Mouse (Mus musculus) MEL (cell line): ENCODE data around the gene Gm6793. TPM values are rescaled to one million over a fixed set of nuclear protein-coding genes. Genes with fewer than 3 reads are reported as not detected.

Source experiments
- DNase-seq: peaks from one replicate; pipeline ENCODE4 v3.0.0; 2011; ENCODE audit warnings: low read depth, low spot score
- H3K27ac ChIP-seq: 2 replicates; pipeline ENCODE4 v1.5.1; 2012; ENCODE audit warnings: low read depth, mild to moderate bottlenecking, control low read depth, low read length, moderate library complexity; ENCODE audit not compliant: control insufficient read depth
- H3K27me3 ChIP-seq, 2 experiments: fragments of 150-350 bp in 1 of 2; sonication (generic) in 1 of 2; 2 replicates each; pipeline ENCODE4 v1.6.1; 2012; ENCODE audit warnings: low read length in 2 of 2, mild to moderate bottlenecking in 2 of 2, improper control_type of control experiment in 1 of 2, moderate library complexity in 1 of 2; ENCODE audit not compliant: insufficient read depth in 2 of 2, control insufficient read depth in 1 of 2
- H3K36me3 ChIP-seq, 2 experiments: 2 replicates each; pipeline ENCODE4 v1.6.1; 2012 to 2014; ENCODE audit warnings: low read length in 2 of 2, improper control_type of control experiment in 1 of 2, inconsistent platforms in 1 of 2, mild to moderate bottlenecking in 1 of 2; ENCODE audit not compliant: insufficient read depth in 2 of 2, control insufficient read depth in 1 of 2
- H3K4me1 ChIP-seq, 2 experiments: fragments of 150-350 bp in 1 of 2; sonication (generic) in 1 of 2; 2 replicates each; pipeline ENCODE4 v1.6.1; 2012; ENCODE audit warnings: low read length in 2 of 2, improper control_type of control experiment in 1 of 2, mild to moderate bottlenecking in 1 of 2; ENCODE audit not compliant: insufficient read depth in 2 of 2, control insufficient read depth in 1 of 2
- H3K4me3 ChIP-seq, 2 experiments: fragments of 150-350 bp in 1 of 2; sonication (generic) in 1 of 2; 2 replicates each; pipeline ENCODE4 v1.5.1; 2012; ENCODE audit warnings: low read depth in 2 of 2, low read length in 2 of 2, mild to moderate bottlenecking in 2 of 2, moderate library complexity in 2 of 2, control low read depth in 1 of 2, improper control_type of control experiment in 1 of 2; ENCODE audit not compliant: control insufficient read depth in 1 of 2, insufficient read depth in 1 of 2
- H3K79me2 ChIP-seq: 2 replicates; pipeline ENCODE4 v1.6.1; 2012; ENCODE audit warnings: mild to moderate bottlenecking, low read length, moderate library complexity; ENCODE audit not compliant: control insufficient read depth, poor library complexity, insufficient read depth
- H3K9ac ChIP-seq: 2 replicates; pipeline ENCODE4 v1.6.1; 2012; ENCODE audit warnings: low read depth, mild to moderate bottlenecking, control low read depth, low read length, moderate library complexity; ENCODE audit not compliant: control insufficient read depth, poor library complexity, severe bottlenecking
- H3K9me3 ChIP-seq: fragments of 150-350 bp; sonication (generic); replicated peaks from 2 replicates; pipeline ENCODE4 v1.6.1; 2012; ENCODE audit warnings: mild to moderate bottlenecking, low read length, improper control_type of control experiment, moderate library complexity; ENCODE audit not compliant: insufficient read depth
- CHD1 ChIP-seq: IDR thresholded peaks from 2 replicates; pipeline ENCODE4 v1.6.1; 2012; ENCODE audit warnings: low read depth, mild to moderate bottlenecking, inconsistent platforms, low read length, improper control_type of control experiment
- E2F4 ChIP-seq: IDR thresholded peaks from 2 replicates; pipeline ENCODE4 v1.6.1; 2011; ENCODE audit warnings: low read depth, low read length, improper control_type of control experiment, borderline replicate concordance
- ETS1 ChIP-seq: IDR thresholded peaks from 2 replicates; pipeline ENCODE4 v1.6.1; 2012; ENCODE audit warnings: low read depth, mild to moderate bottlenecking, inconsistent platforms, low read length, improper control_type of control experiment, moderate library complexity
- KAT2A ChIP-seq: conservative IDR thresholded peaks from 2 replicates; pipeline ENCODE4 v1.6.1; 2012; ENCODE audit warnings: low read depth, low read length, improper control_type of control experiment, inconsistent platforms
- NRF1 ChIP-seq: IDR thresholded peaks from 2 replicates; pipeline ENCODE4 v1.6.1; 2014; ENCODE audit warnings: low read depth, mild to moderate bottlenecking, inconsistent platforms, low read length, improper control_type of control experiment, moderate library complexity; ENCODE audit not compliant: poor library complexity, insufficient read depth, severe bottlenecking
- SMC3 ChIP-seq: IDR thresholded peaks from 2 replicates; pipeline ENCODE4 v1.6.1; 2011; ENCODE audit warnings: low read depth, low read length, improper control_type of control experiment
- TAL1 ChIP-seq: IDR thresholded peaks from 2 replicates; pipeline ENCODE4 v1.6.1; 2012; ENCODE audit warnings: mild to moderate bottlenecking, inconsistent platforms, low read length, moderate library complexity, mixed read lengths
- TBP ChIP-seq: IDR thresholded peaks from 2 replicates; pipeline ENCODE4 v1.8.0; 2011; ENCODE audit warnings: low read depth, low read length, improper control_type of control experiment
- UBTF ChIP-seq: IDR thresholded peaks from 2 replicates; pipeline ENCODE4 v1.6.1; 2012; ENCODE audit warnings: low read depth, mild to moderate bottlenecking, inconsistent platforms, low read length, improper control_type of control experiment, moderate library complexity, borderline replicate concordance; ENCODE audit not compliant: insufficient read depth
- USF1 ChIP-seq: IDR thresholded peaks from 2 replicates; pipeline ENCODE4 v1.6.1; 2014; ENCODE audit warnings: low read depth, mild to moderate bottlenecking, inconsistent platforms, low read length, improper control_type of control experiment, moderate library complexity
- ZKSCAN1 ChIP-seq: IDR thresholded peaks from 2 replicates; pipeline ENCODE4 v1.6.1; 2012; ENCODE audit warnings: low read depth, mild to moderate bottlenecking, inconsistent platforms, low read length, improper control_type of control experiment, moderate library complexity
- polyA plus RNA-seq, 2 experiments: library from polyadenylated mRNA; stranded (reverse) in 1 of 2; unstranded in 1 of 2; fragments of >175 nt in 1 of 2; fragments of >200 nt in 1 of 2; gene quantifications; 2 replicates each; pipeline versions ENCODE4 v1.2.1 to v1.2.4; 2012; ENCODE audit warnings: low replicate concordance in 2 of 2, low read depth in 1 of 2; ENCODE audit not compliant: insufficient read length in 2 of 2, insufficient read depth in 1 of 2, missing spikeins in 1 of 2
- total RNA-seq: library from RNA; depleted of rRNA; stranded (reverse); fragments of 300-350 nt; gene quantifications from 2 replicates; pipeline ENCODE4 v1.2.3, GENCODE M21; 2012

Gene Gm6793
- total and polyA plus RNA-seq, 3 experiments = 0.19 to 0.46 TPM; not detected in 1

DNA sequence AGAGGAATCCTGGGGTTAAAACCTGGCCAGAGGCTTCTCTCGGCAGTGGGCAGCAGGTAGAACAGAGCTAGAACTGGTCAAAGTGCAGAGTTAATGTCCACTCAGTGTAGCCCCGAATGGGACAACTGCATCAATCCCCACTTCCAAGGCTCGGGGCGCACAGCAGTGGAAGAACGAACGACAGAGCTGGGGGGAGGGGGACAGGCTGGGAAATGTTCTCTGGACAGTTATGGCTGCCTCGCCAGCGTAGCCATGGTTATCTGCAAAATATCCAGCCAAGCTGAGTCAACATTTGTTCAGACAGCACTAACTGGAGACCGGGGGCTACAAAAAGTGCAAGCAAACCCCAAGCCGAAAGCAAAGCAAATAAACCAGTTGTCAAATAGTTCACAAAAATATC lies 36.7 kb downstream of the Gm6793 start:
- no peaks in the 10 kb centered on the region for H3K9me3 ChIP-seq
- no peak overlapping the region for H3K4me3 ChIP-seq
- H3K27ac ChIP-seq = no peak overlapping the region
- no peak for DNase-seq
- TF ChIP-seq KAT2A (no peak), E2F4 (no peak), NRF1 (no peak)
- H3K9ac ChIP-seq = no peak overlapping the region
- peaks cover 0 to 9% of the 10 kb centered on the region in 2 experiments; a peak in 2 of 4 replicates for H3K36me3 ChIP-seq
- H3K4me1 ChIP-seq = no peaks in the 10 kb centered on the region; a peak in 1 of 4 replicates
- no peaks in the 10 kb centered on the region for H3K79me2 ChIP-seq
- H3K27me3 ChIP-seq = no peaks in the 10 kb centered on the region

DNA sequence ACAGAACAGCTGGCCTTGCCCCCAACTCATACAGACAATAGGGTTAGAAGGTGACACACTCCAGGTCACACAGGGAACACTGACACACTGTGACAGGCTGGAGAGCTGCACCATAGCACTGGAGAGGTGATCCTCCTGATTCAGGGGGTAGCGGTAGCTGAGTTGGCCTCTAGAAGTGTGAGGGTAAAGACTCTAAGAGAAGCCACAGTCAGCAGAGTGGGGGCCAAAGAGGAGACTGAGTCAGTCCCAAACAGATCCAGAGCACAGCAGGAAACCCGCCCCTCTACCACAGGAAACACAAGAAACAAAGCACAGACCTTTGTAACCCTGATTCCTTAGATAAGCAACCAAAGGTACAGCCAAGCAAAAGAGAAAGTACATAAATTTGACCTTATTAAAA lies 38.5 kb downstream of the Gm6793 start:
- Histone ChIP-seq H3K4me1 (no peaks in the 10 kb centered on the region; a peak in 1 of 4 replicates), H3K9ac (no peak overlapping the region), H3K27ac (no peak overlapping the region), H3K79me2 (no peaks in the 10 kb centered on the region), H3K36me3 (peaks cover 0 to 9% of the 10 kb centered on the region in 2 experiments; a peak in 2 of 4 replicates), H3K4me3 (no peak overlapping the region), H3K27me3 (no peaks in the 10 kb centered on the region), H3K9me3 (no peaks in the 10 kb centered on the region)
- TF ChIP-seq TAL1 = no peak
- no peak for TF ChIP-seq ETS1
- TF ChIP-seq UBTF = no peak
- no peak for TF ChIP-seq USF1
- TF ChIP-seq TBP = no peak
- no peak for TF ChIP-seq SMC3
- no peak for DNase-seq

DNA sequence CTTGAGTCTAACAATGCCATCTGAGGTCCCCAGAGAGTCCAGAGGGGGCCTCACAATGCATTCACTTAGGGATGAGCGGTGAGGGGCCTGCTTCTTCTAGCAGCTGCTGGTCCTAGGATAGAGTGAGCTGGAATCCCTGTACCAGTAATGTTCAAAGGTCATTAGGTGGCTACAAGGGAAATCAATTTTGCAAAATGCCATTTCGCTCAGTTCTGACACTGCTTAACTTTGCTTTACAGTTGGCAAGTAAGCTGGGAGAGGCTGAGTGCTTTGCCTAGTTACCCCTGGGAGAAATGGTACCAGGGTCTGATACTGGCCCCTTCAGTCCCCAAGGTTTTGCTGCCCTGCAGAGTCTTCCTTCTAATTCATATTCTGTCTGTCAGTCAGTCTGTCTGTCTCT lies 39.1 kb downstream of the Gm6793 start:
- Histone ChIP-seq H3K27me3 (no peaks in the 10 kb centered on the region), H3K4me1 (no peaks in the 10 kb centered on the region; a peak in 1 of 4 replicates), H3K9me3 (no peaks in the 10 kb centered on the region), H3K4me3 (no peak overlapping the region), H3K9ac (no peak overlapping the region), H3K27ac (no peak overlapping the region), H3K36me3 (peaks cover 0 to 12% of the 10 kb centered on the region in 2 experiments; a peak in 2 of 4 replicates), H3K79me2 (no peaks in the 10 kb centered on the region)
- no peak for TF ChIP-seq ZKSCAN1
- TF ChIP-seq CHD1 = no peak
- no peak for TF ChIP-seq UBTF
- no peak for DNase-seq
